Comparison of ENCODE assay signal across 15 mouse cellular contexts in genomic region chr11:20651166-20651565, GRCm38 (mm10).
DNase-seq lines count a peak whose midpoint lies in the region; ATAC-seq and TF ChIP-seq lines count a peak whose summit lies in the region.
"Had no signal": no experiment of that assay in that cellular context is flagged by ENCODE, and none has a peak within 500 bp of the region (broad histone marks: within the 10 kb centered on the region; RNA-seq: fewer than 3 reads in every experiment).

No protein-coding gene starts in this region.

- no peaks in the 10 kb centered on the region for H3K27me3 ChIP-seq in lung, embryonic 15.5 days
- H3K27me3 ChIP-seq in embryonic facial prominence, embryonic 13.5 days: no peaks in the 10 kb centered on the region
- no peaks in the 10 kb centered on the region for H3K27me3 ChIP-seq in limb, embryonic 15.5 days
- H3K27me3 ChIP-seq: intestine, embryonic 15.5 days; neural tube, embryonic 15.5 days had no signal

- H3K4me1 ChIP-seq in lung, embryonic 15.5 days: peaks cover 64% of the 10 kb centered on the region
- peaks cover 3% of the 10 kb centered on the region; the same call in 1 of the 2 replicates for H3K4me1 ChIP-seq in lung, adult 2 months (ENCODE audit: control insufficient read depth, insufficient read depth, low read length)
- peaks cover 72% of the 10 kb centered on the region for H3K4me1 ChIP-seq in embryonic facial prominence, embryonic 13.5 days
- peaks cover 54% of the 10 kb centered on the region for H3K4me1 ChIP-seq in limb, embryonic 15.5 days

- H3K4me3 ChIP-seq in lung, embryonic 15.5 days: no peak overlapping the region
- H3K4me3 ChIP-seq in lung, adult 2 months (replicated peaks; ENCODE audit: extremely low read depth, low read depth, low read length): no peak overlapping the region
- H3K4me3 ChIP-seq in embryonic facial prominence, embryonic 13.5 days: no peak overlapping the region
- H3K4me3 ChIP-seq in limb, embryonic 15.5 days: no peak overlapping the region
- H3K4me3 ChIP-seq: erythroblast, embryonic 14.5 days; intestine, embryonic 15.5 days; neural tube, embryonic 15.5 days had no signal

- no peak for TF ChIP-seq CTCF in lung, adult 2 months (IDR thresholded peaks at IDR 0.05; ENCODE audit: insufficient read depth, low read length)

- 44% methylated on average over 1 of the region's 1 CpGs for WGBS in lung, embryonic 15.5 days
- whole genome bisulfite sequencing in lung, adult 2 months: 43% methylated on average over 1 of the region's 1 CpGs
- WGBS in embryonic facial prominence, embryonic 13.5 days: 35% methylated on average over 1 of the region's 1 CpGs
- 26% methylated on average over 1 of the region's 1 CpGs for WGBS in limb, embryonic 15.5 days

- TF ChIP-seq POLR2A in lung, adult 2 months (IDR thresholded peaks at IDR 0.05; ENCODE audit: borderline replicate concordance, extremely low read depth, low read depth, low read length): no peak

- no peak overlapping the region for H3K9ac ChIP-seq in lung, embryonic 15.5 days
- H3K9ac ChIP-seq in embryonic facial prominence, embryonic 13.5 days: no peak overlapping the region
- no peak overlapping the region for H3K9ac ChIP-seq in limb, embryonic 15.5 days
- H3K9ac ChIP-seq: intestine, embryonic 15.5 days; neural tube, embryonic 15.5 days had no signal

- H3K9me3 ChIP-seq in lung, embryonic 15.5 days: no peaks in the 10 kb centered on the region
- H3K9me3 ChIP-seq in embryonic facial prominence, embryonic 13.5 days: no peaks in the 10 kb centered on the region
- H3K9me3 ChIP-seq in limb, embryonic 15.5 days: no peaks in the 10 kb centered on the region
- H3K9me3 ChIP-seq: intestine, embryonic 15.5 days; neural tube, embryonic 15.5 days had no signal

- ATAC-seq in lung, embryonic 15.5 days (ENCODE audit: borderline replicate concordance, extremely low read depth, low FRiP score, low TSS enrichment): no peak
- ATAC-seq in embryonic facial prominence, embryonic 13.5 days (ENCODE audit: insufficient number of reproducible peaks, insufficient read depth, low FRiP score, low TSS enrichment, low read depth): no peak
- ATAC-seq in limb, embryonic 15.5 days (ENCODE audit: insufficient number of reproducible peaks, low FRiP score, low TSS enrichment, low read depth): no peak
- ATAC-seq: intestine, embryonic 15.5 days had no signal

- peaks cover 16% of the 10 kb centered on the region; the same call in 1 of the 2 replicates for H3K36me3 ChIP-seq in lung, embryonic 15.5 days
- H3K36me3 ChIP-seq in embryonic facial prominence, embryonic 13.5 days: peaks cover 22% of the 10 kb centered on the region
- peaks cover 14% of the 10 kb centered on the region for H3K36me3 ChIP-seq in limb, embryonic 15.5 days

- no peak for DNase-seq in lung, adult 2 months
- DNase-seq in NIH3T3 (ENCODE audit: low read depth): peak; percentile 92
- DNase-seq in layer of hippocampus, postnatal 10 days (ENCODE audit: low spot score in 2 of 2): no peak
- no peak for DNase-seq in left cerebral cortex, adult 9 months (ENCODE audit: low spot score in 2 of 2)
- DNase-seq: cerebellum, adult 11-12 months; gastrocnemius, postnatal 14 days; heart, postnatal 4 days; kidney, postnatal 14 days had no signal

- peak overlapping the region; percentile 72 for H3K27ac ChIP-seq in lung, embryonic 15.5 days
- H3K27ac ChIP-seq in embryonic facial prominence, embryonic 13.5 days: peak overlapping the region; percentile 76
- H3K27ac ChIP-seq in limb, embryonic 15.5 days: peak overlapping the region; percentile 0; the same call in 1 of the 2 replicates
- H3K27ac ChIP-seq: intestine, embryonic 15.5 days; macrophage; neural tube, embryonic 15.5 days had no signal

- H3K4me2 ChIP-seq in lung, embryonic 15.5 days: no peak overlapping the region
- peak overlapping the region; percentile 20; the same call in 1 of the 2 replicates for H3K4me2 ChIP-seq in embryonic facial prominence, embryonic 13.5 days
- no peak overlapping the region for H3K4me2 ChIP-seq in limb, embryonic 15.5 days
- H3K4me2 ChIP-seq: intestine, embryonic 15.5 days; neural tube, embryonic 15.5 days had no signal

Comparison
In these comparisons a context has a peak if more than half of its experiments do, and no peak if none do; other contexts are left out.
1. H3K27ac ChIP-seq: peak in every context shown above with its lines; median percentile 76 in embryonic facial prominence, embryonic 13.5 days; 72 in lung, embryonic 15.5 days; 0 in limb, embryonic 15.5 days.